Comparison of ENCODE assay signal across 13 mouse cellular contexts in genomic region chr6:37435391-37435790, GRCm38 (mm10). TPM values are rescaled to one million over a fixed set of nuclear protein-coding genes. Genes with fewer than 3 reads are reported as not detected.
DNase-seq lines count a peak whose midpoint lies in the region; ATAC-seq and TF ChIP-seq lines count a peak whose summit lies in the region.
"Had no signal": no experiment of that assay in that cellular context is flagged by ENCODE, and none has a peak within 500 bp of the region (broad histone marks: within the 10 kb centered on the region; RNA-seq: fewer than 3 reads in every experiment).

No protein-coding gene starts in this region.

- WGBS in heart, adult 2 months = 38% methylated on average over 6 of the region's 6 CpGs
- 79% methylated on average over 6 of the region's 6 CpGs for WGBS in limb, embryonic 13.5 days
- WGBS in limb, embryonic 10.5 days = 85% methylated on average over 6 of the region's 6 CpGs
- WGBS in stomach, embryonic 14.5 days = 65% methylated on average over 6 of the region's 6 CpGs
- 69% methylated on average over 6 of the region's 6 CpGs for WGBS in stomach, postnatal 0 days
- 58% methylated on average over 6 of the region's 6 CpGs for WGBS in stomach, embryonic 16.5 days

- no peak for TF ChIP-seq CTCF in heart, adult 2 months (IDR thresholded peaks at IDR 0.05)
- no peak for TF ChIP-seq CTCF in stomach, postnatal 0 days (IDR thresholded peaks at IDR 0.05; ENCODE audit: low read depth)

- H3K4me3 ChIP-seq in heart, adult 2 months = no peak overlapping the region
- H3K4me3 ChIP-seq in limb, embryonic 13.5 days = no peak overlapping the region
- H3K4me3 ChIP-seq in limb, embryonic 10.5 days = no peak overlapping the region
- H3K4me3 ChIP-seq in stomach, embryonic 14.5 days (ENCODE audit: low read depth, low read length) = no peak overlapping the region
- no peak overlapping the region for H3K4me3 ChIP-seq in stomach, postnatal 0 days (ENCODE audit: low read depth, low read length)
- H3K4me3 ChIP-seq in stomach, embryonic 16.5 days (replicated peaks; ENCODE audit: low read length) = no peak overlapping the region
- H3K4me3 ChIP-seq: midbrain, embryonic 13.5 days; neural tube, embryonic 12.5 days had no signal

- peak overlapping the region; percentile 9; the same call in 1 of the 2 replicates for H3K4me2 ChIP-seq in limb, embryonic 13.5 days (replicated peaks)
- H3K4me2 ChIP-seq in stomach, embryonic 14.5 days (replicated peaks; ENCODE audit: low read depth, low read length) = no peak overlapping the region
- no peak overlapping the region for H3K4me2 ChIP-seq in stomach, postnatal 0 days (replicated peaks; ENCODE audit: low read depth)
- no peak overlapping the region for H3K4me2 ChIP-seq in stomach, embryonic 16.5 days (ENCODE audit: low read depth, low read length)
- H3K4me2 ChIP-seq: midbrain, embryonic 13.5 days; neural tube, embryonic 12.5 days had no signal

- H3K4me1 ChIP-seq in heart, adult 2 months (ENCODE audit: control insufficient read depth, insufficient read depth, low read length) = peaks cover 27% of the 10 kb centered on the region
- H3K4me1 ChIP-seq in limb, embryonic 13.5 days = peaks cover 88% of the 10 kb centered on the region
- H3K4me1 ChIP-seq in limb, embryonic 10.5 days = peaks cover 44% of the 10 kb centered on the region
- peaks cover 73% of the 10 kb centered on the region for H3K4me1 ChIP-seq in stomach, embryonic 14.5 days (ENCODE audit: control insufficient read depth, insufficient read depth, low read length)
- peaks cover 8% of the 10 kb centered on the region for H3K4me1 ChIP-seq in stomach, postnatal 0 days (replicated peaks; ENCODE audit: control insufficient read depth, insufficient read depth)
- H3K4me1 ChIP-seq in stomach, embryonic 16.5 days (ENCODE audit: control insufficient read depth, insufficient read depth, low read length) = peaks cover 71% of the 10 kb centered on the region
- H3K4me1 ChIP-seq: neural tube, embryonic 12.5 days had no signal

- intact Hi-C loops in heart, adult 2 months (cut with DNase I) = no loop called here
- intact Hi-C loops in heart, postnatal 36 days (cut with DNase I) = no loop called here
- intact Hi-C loops in gastrocnemius, postnatal 36 days (cut with DNase I) = loop anchor here (5.0 kb wide), 1 partner anchor 38 kb away; no protein-coding TSS in a partner anchor

- no peak for DNase-seq in heart, adult 2 months
- DNase-seq in heart, postnatal 36 days = no peak
- DNase-seq in limb, embryonic 10.5 days (ENCODE audit: low spot score) = no peak
- DNase-seq in stomach, postnatal 0 days (ENCODE audit: low spot score) = no peak
- DNase-seq in gastrocnemius, postnatal 36 days = no peak
- DNase-seq: cerebellum, postnatal 25 days; kidney, postnatal 4 days; right cerebral cortex, adult 18-20 months had no signal

- no peak for ATAC-seq in limb, embryonic 13.5 days (ENCODE audit: low FRiP score, low read depth)
- no peak for ATAC-seq in stomach, embryonic 14.5 days (ENCODE audit: insufficient number of reproducible peaks, insufficient read depth, low FRiP score, low read depth)
- no peak for ATAC-seq in stomach, postnatal 0 days (ENCODE audit: low FRiP score, low TSS enrichment)
- no peak for ATAC-seq in stomach, embryonic 16.5 days (ENCODE audit: insufficient read depth, low FRiP score)
- ATAC-seq: midbrain, embryonic 13.5 days had no signal

- peaks cover 2% of the 10 kb centered on the region; the same call in 1 of the 2 replicates for H3K79me2 ChIP-seq in heart, adult 2 months (replicated peaks; ENCODE audit: control insufficient read depth, insufficient read depth, low read length)

- H3K27ac ChIP-seq in heart, adult 2 months = peak overlapping the region; percentile 18; the same call in 1 of the 2 replicates
- peak overlapping the region; percentile 6; the same call in 1 of the 2 replicates for H3K27ac ChIP-seq in limb, embryonic 13.5 days
- no peak overlapping the region for H3K27ac ChIP-seq in limb, embryonic 10.5 days
- peak overlapping the region; percentile 21; the same call in 1 of the 2 replicates for H3K27ac ChIP-seq in stomach, embryonic 14.5 days (ENCODE audit: low read length)
- no peak overlapping the region for H3K27ac ChIP-seq in stomach, postnatal 0 days (replicated peaks)
- H3K27ac ChIP-seq in stomach, embryonic 16.5 days (ENCODE audit: low read length) = peak overlapping the region; percentile 57
- H3K27ac ChIP-seq: midbrain, embryonic 13.5 days; neural tube, embryonic 12.5 days had no signal

- H3K9me3 ChIP-seq in limb, embryonic 13.5 days = no peaks in the 10 kb centered on the region
- no peaks in the 10 kb centered on the region for H3K9me3 ChIP-seq in limb, embryonic 10.5 days (replicated peaks)
- H3K9me3 ChIP-seq in stomach, embryonic 14.5 days (ENCODE audit: control insufficient read depth, low read depth, low read length) = no peaks in the 10 kb centered on the region
- H3K9me3 ChIP-seq in stomach, postnatal 0 days (ENCODE audit: control insufficient read depth, low read length) = no peaks in the 10 kb centered on the region
- H3K9me3 ChIP-seq in stomach, embryonic 16.5 days (replicated peaks; ENCODE audit: control insufficient read depth, low read length) = no peaks in the 10 kb centered on the region
- H3K9me3 ChIP-seq: midbrain, embryonic 13.5 days; neural tube, embryonic 12.5 days had no signal

- no peak overlapping the region for H3K9ac ChIP-seq in heart, adult 2 months (ENCODE audit: low read depth, low read length)
- H3K9ac ChIP-seq in limb, embryonic 13.5 days = no peak overlapping the region
- H3K9ac ChIP-seq in stomach, embryonic 14.5 days (replicated peaks; ENCODE audit: low read depth, low read length) = no peak overlapping the region
- H3K9ac ChIP-seq in stomach, postnatal 0 days (ENCODE audit: low read length) = no peak overlapping the region
- H3K9ac ChIP-seq in stomach, embryonic 16.5 days (ENCODE audit: low read length) = no peak overlapping the region
- H3K9ac ChIP-seq: midbrain, embryonic 13.5 days; neural tube, embryonic 12.5 days had no signal

- H3K27me3 ChIP-seq in heart, adult 2 months (ENCODE audit: control insufficient read depth, insufficient read depth, low read length) = no peaks in the 10 kb centered on the region
- no peaks in the 10 kb centered on the region for H3K27me3 ChIP-seq in limb, embryonic 13.5 days
- no peaks in the 10 kb centered on the region for H3K27me3 ChIP-seq in limb, embryonic 10.5 days (ENCODE audit: low read depth, poor library complexity, severe bottlenecking)
- H3K27me3 ChIP-seq in stomach, embryonic 14.5 days (ENCODE audit: control insufficient read depth, insufficient read depth, low read length) = no peaks in the 10 kb centered on the region
- no peaks in the 10 kb centered on the region for H3K27me3 ChIP-seq in stomach, postnatal 0 days (ENCODE audit: control insufficient read depth, insufficient read depth, low read length)
- H3K27me3 ChIP-seq in stomach, embryonic 16.5 days (ENCODE audit: control insufficient read depth, insufficient read depth, low read length) = no peaks in the 10 kb centered on the region
- H3K27me3 ChIP-seq: neural tube, embryonic 12.5 days had no signal

- H3K36me3 ChIP-seq in heart, adult 2 months (ENCODE audit: control insufficient read depth, insufficient read depth, low read length) = peaks cover 20% of the 10 kb centered on the region
- peaks cover 26% of the 10 kb centered on the region for H3K36me3 ChIP-seq in limb, embryonic 13.5 days
- H3K36me3 ChIP-seq in limb, embryonic 10.5 days = peaks cover 21% of the 10 kb centered on the region
- peaks cover 6% of the 10 kb centered on the region; the same call in 1 of the 2 replicates for H3K36me3 ChIP-seq in stomach, embryonic 14.5 days (ENCODE audit: control insufficient read depth, insufficient read depth, low read length)
- no peaks in the 10 kb centered on the region; the same call in 1 of the 2 replicates for H3K36me3 ChIP-seq in stomach, postnatal 0 days (ENCODE audit: control insufficient read depth, insufficient read depth, low read length)
- H3K36me3 ChIP-seq in stomach, embryonic 16.5 days (ENCODE audit: control insufficient read depth, insufficient read depth, low read length) = 0 out of 2 replicates have a peak, but pooled peaks cover 5% of the 10 kb centered on the region
- H3K36me3 ChIP-seq: midbrain, embryonic 13.5 days; neural tube, embryonic 12.5 days had no signal

- TF ChIP-seq EP300 in heart, adult 2 months (IDR thresholded peaks at IDR 0.05; ENCODE audit: insufficient read depth, low read depth, low read length) = no peak
- no peak for TF ChIP-seq EP300 in stomach, postnatal 0 days (optimal IDR thresholded peaks at IDR 0.05)

- no peak for TF ChIP-seq POLR2A in heart, adult 2 months (IDR thresholded peaks at IDR 0.05; ENCODE audit: insufficient read depth, low read depth, low read length)

RNA-seq across cellular contexts. Expression of gene Creb3l2, which starts 6.6 kb away (rescaled TPM):
- 10 to 100 TPM; 20.5 to 26.5 TPM for total RNA-seq in heart, adult 2 months (2021)
- 16.7 and 19.2 TPM in 2 replicates for polyA plus RNA-seq in heart, adult 2 months (2012; rRNA removed)
- 10 to 100 TPM; 21.5 to 22.6 TPM for total RNA-seq in heart, postnatal 36 days (2021)
- polyA plus RNA-seq in limb, embryonic 13.5 days (2015; fragmentation: Nextera tagmentation; extraction: Ambion mirVana) = 36.4 and 44.6 TPM in 2 replicates
- 9.6 and 17.2 TPM in 2 replicates for polyA plus RNA-seq in limb, embryonic 10.5 days (2016; fragmentation: Nextera tagmentation; extraction: Ambion mirVana)
- polyA plus RNA-seq in stomach, embryonic 14.5 days (2014; fragmentation: Nextera tagmentation; extraction: Ambion mirVana) = 28.7 and 29.6 TPM in 2 replicates
- 8.3 and 8.5 TPM in 2 replicates for polyA plus RNA-seq in stomach, postnatal 0 days (2015; fragmentation: Nextera tagmentation; extraction: Ambion mirVana)
- 18.6 and 20.3 TPM in 2 replicates for polyA plus RNA-seq in stomach, embryonic 16.5 days (2015; fragmentation: Nextera tagmentation; extraction: Ambion mirVana)
- 1 to 10 TPM; 8.6 to 9.4 TPM for total RNA-seq in gastrocnemius, postnatal 36 days (2021)

Comparison
In these comparisons a context has a peak if more than half of its experiments do, and no peak if none do; other contexts are left out.
1. H3K27ac ChIP-seq: peak in heart, adult 2 months (single experiment), limb, embryonic 13.5 days (single experiment), stomach, embryonic 14.5 days (single experiment) and stomach, embryonic 16.5 days (single experiment); none in limb, embryonic 10.5 days (single experiment) and stomach, postnatal 0 days (single experiment).